Mouse (Mus musculus) embryonic facial prominence, embryonic 13.5 days (tissue): ENCODE data around the gene Cox5a. TPM values are rescaled to one million over a fixed set of nuclear protein-coding genes. Genes with fewer than 3 reads are reported as not detected.

ENCODE experiments used
- ATAC-seq: fragments of 200-750 bp; cut with Nextera tagmentation; 2 replicates; pipeline ENCODE4 v1.8.0; 2017; ENCODE audit warnings: low read depth; ENCODE audit not compliant: insufficient number of reproducible peaks, insufficient read depth, low FRiP score, low TSS enrichment
- H3K27ac ChIP-seq: fragments of 300-500 bp; sonication (generic); 2 replicates; pipeline ENCODE4 v1.5.1; 2015; ENCODE audit warnings: moderate library complexity, mild to moderate bottlenecking, inconsistent platforms
- H3K27me3 ChIP-seq: fragments of 300-500 bp; sonication (generic); 2 replicates; pipeline ENCODE4 v1.6.1; 2015; ENCODE audit warnings: mild to moderate bottlenecking, inconsistent platforms
- H3K36me3 ChIP-seq: fragments of 300-500 bp; sonication (generic); 2 replicates; pipeline ENCODE4 v1.6.1; 2015; ENCODE audit warnings: mild to moderate bottlenecking, inconsistent platforms
- H3K4me1 ChIP-seq: fragments of 300-500 bp; sonication (generic); 2 replicates; pipeline ENCODE4 v1.6.1; 2015; ENCODE audit warnings: inconsistent platforms
- H3K4me2 ChIP-seq: fragments of 300-500 bp; sonication (generic); 2 replicates; pipeline ENCODE4 v1.6.1; 2015; ENCODE audit warnings: moderate library complexity, mild to moderate bottlenecking, inconsistent platforms
- H3K4me3 ChIP-seq: fragments of 300-500 bp; sonication (generic); 2 replicates; pipeline ENCODE4 v1.5.1; 2015; ENCODE audit warnings: mild to moderate bottlenecking, inconsistent platforms
- H3K9ac ChIP-seq: fragments of 300-500 bp; sonication (generic); 2 replicates; pipeline ENCODE4 v1.6.1; 2015; ENCODE audit warnings: mild to moderate bottlenecking, inconsistent platforms
- H3K9me3 ChIP-seq: fragments of 300-500 bp; sonication (generic); 2 replicates; pipeline ENCODE4 v1.6.1; 2016; ENCODE audit warnings: inconsistent platforms
- WGBS: fragments of 180-500 bp; shearing (Covaris S2); methylation state at CpG from one replicate; pipeline ENCODE4 v1.1.7; 2015; ENCODE audit warnings: mixed read lengths; 5-methylcytosine and 5-hydroxymethylcytosine counted together
- polyA plus RNA-seq: library from polyadenylated mRNA; unstranded; fragments of >200 nt; fragmentation: Nextera tagmentation; extraction: Ambion mirVana; gene quantifications from 2 replicates; pipeline ENCODE4 v1.2.1, GENCODE M21; 2015

The Cox5a gene
- 473 and 528 TPM in 2 replicates for polyA plus RNA-seq

DNA sequence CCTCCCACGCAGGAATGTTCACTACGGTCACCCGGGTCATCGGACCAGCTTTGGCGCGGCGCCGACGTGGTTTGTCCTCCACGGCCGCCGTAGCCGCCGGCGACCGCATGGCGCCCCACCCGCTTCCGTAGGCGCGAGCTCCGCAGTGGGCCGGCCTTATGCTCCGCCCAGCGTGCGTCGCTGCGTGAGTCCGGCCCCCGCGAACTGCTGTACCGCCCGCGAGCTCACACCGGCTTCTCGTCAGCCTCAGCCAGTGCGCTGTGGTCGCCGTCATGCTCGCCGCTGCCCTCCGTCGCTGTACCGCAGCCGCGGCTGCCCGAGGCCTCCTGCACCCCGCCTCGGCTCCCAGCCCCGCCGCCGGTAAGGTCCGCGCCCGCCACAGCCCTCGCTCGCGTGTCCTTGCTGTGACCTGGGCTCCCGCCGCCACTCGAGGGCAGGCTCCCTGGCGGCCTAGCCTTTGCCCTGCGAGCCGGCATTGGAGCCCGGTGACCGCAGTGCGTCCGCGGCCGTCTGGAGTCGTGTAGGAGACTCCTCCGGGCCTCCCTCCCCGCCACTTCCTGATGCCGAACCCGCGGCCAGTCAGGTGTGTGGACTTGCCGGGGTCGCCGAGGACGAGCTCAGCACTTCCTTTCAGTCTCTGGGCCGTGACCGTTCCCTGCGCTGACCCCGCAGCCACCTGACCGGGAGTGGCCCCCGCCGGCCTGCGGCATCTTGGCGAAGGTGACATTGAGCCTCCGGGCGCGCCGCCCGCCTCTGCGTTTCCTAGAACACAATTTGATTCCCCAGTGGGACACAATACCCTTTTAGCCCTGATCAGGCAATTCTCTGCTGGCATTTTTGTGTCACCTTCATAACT, at the start of gene Cox5a:
Gene Cox5a (plus strand): TSS at position 219 of the 856 bp plus-strand sequence.
- peak within 1 kb of the TSS; percentile 96 for H3K9ac ChIP-seq
- peak within 1 kb of the TSS; percentile 82 for H3K27ac ChIP-seq
- H3K4me1 ChIP-seq, result peaks cover 18% of the 10 kb centered on the region
- peak; percentile 95 for ATAC-seq
- peak within 1 kb of the TSS; percentile 99 for H3K4me3 ChIP-seq
- no peaks in the 10 kb centered on the region for H3K27me3 ChIP-seq
- no peaks in the 10 kb centered on the region for H3K9me3 ChIP-seq
- H3K4me2 ChIP-seq, result peak within 1 kb of the TSS; percentile 88
- H3K36me3 ChIP-seq, result no peaks in the 10 kb centered on the region
- whole genome bisulfite sequencing, result under 1% methylated on average over 95 of the region's 95 CpGs

- H3K4me3 ChIP-seq, result no peak overlapping the region
These were observed 35.3 kb upstream of the Cox5a start for GRCm38 (mm10) chr9:57485774-57486173.

GRCm38 (mm10) chr9:57487807-57488206, 33.3 kb upstream of the Cox5a start:
- peaks cover 4% of the 10 kb centered on the region; the same call in 1 of the 2 replicates for H3K27me3 ChIP-seq
- H3K9ac ChIP-seq, result no peak overlapping the region
- no peak for ATAC-seq
- H3K4me3 ChIP-seq, result no peak overlapping the region
- no peaks in the 10 kb centered on the region for H3K4me1 ChIP-seq
- no peak overlapping the region for H3K27ac ChIP-seq
- 70% methylated on average over 7 of the region's 7 CpGs for WGBS
- H3K36me3 ChIP-seq, result no peaks in the 10 kb centered on the region
- no peaks in the 10 kb centered on the region for H3K9me3 ChIP-seq
- H3K4me2 ChIP-seq, result no peak overlapping the region

More at GRCm38 (mm10) chr9:57485774-57486173, 35.3 kb upstream of the Cox5a start:
- Histone ChIP-seq H3K36me3 (no peaks in the 10 kb centered on the region), H3K9ac (no peak overlapping the region), H3K4me1 (no peaks in the 10 kb centered on the region), H3K27ac (no peak overlapping the region), H3K27me3 (peaks cover 4% of the 10 kb centered on the region; the same call in 1 of the 2 replicates), H3K4me2 (no peak overlapping the region), H3K9me3 (no peaks in the 10 kb centered on the region)
- ATAC-seq, result no peak
- 16% methylated on average over 7 of the region's 7 CpGs for WGBS

DNA sequence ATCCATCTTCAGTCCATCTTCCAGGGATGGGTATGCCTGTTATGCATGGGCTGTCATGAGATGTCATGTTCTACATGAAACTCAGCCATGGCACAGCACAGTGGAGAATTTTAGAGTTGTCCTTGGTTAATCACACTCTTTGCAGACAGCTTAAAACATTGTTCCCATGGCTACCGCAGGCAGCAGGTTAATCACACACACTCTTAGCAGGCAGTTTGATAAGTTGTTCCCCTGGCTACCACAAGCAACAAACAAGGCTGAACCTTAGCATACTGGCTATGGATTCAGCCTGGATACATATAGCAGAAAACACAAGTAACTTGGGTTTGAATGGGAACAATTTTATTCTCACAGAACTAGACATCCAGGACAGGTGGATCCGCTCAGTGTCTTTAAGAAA, 27.5 kb upstream of the Cox5a start:
- Histone ChIP-seq H3K27me3 (peaks cover 5% of the 10 kb centered on the region), H3K4me3 (no peak overlapping the region), H3K36me3 (no peaks in the 10 kb centered on the region), H3K9me3 (no peaks in the 10 kb centered on the region), H3K9ac (no peak overlapping the region), H3K4me1 (no peaks in the 10 kb centered on the region), H3K4me2 (no peak overlapping the region), H3K27ac (no peak overlapping the region)
- WGBS, result 89% methylated on average over 2 of the region's 2 CpGs
- ATAC-seq, result no peak

DNA sequence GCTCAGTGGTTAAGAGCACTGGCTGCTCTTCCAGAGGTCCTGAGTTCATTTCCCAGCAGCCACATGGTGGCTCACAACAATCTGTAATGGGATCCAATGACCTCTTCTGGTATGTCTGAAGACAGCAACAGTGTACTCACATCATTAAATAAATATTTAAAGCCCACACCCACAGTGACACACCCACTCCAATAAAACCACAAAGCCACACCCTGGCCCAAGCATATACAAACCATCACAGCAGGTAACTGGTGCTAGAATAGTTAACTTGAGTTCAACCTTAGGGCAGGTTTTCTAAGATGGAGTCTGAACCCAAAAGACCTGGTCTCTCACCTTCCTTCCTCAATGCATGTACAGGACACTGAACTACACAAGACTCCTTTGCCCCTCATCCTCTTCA, 26.1 kb upstream of the Cox5a start:
- Histone ChIP-seq H3K4me2 (no peak overlapping the region), H3K9ac (no peak overlapping the region), H3K4me3 (no peak overlapping the region), H3K27ac (no peak overlapping the region), H3K36me3 (no peaks in the 10 kb centered on the region), H3K4me1 (no peaks in the 10 kb centered on the region), H3K9me3 (no peaks in the 10 kb centered on the region), H3K27me3 (peaks cover 19% of the 10 kb centered on the region)
- ATAC-seq, result no peak

- 73% methylated on average over 5 of the region's 5 CpGs for WGBS
- H3K4me3 ChIP-seq, result no peak overlapping the region
- H3K27me3 ChIP-seq, result peaks cover 42% of the 10 kb centered on the region
- no peak for ATAC-seq
- no peak overlapping the region for H3K27ac ChIP-seq
- H3K36me3 ChIP-seq, result no peaks in the 10 kb centered on the region
- no peak overlapping the region for H3K4me2 ChIP-seq
- H3K4me1 ChIP-seq, result peaks cover 8% of the 10 kb centered on the region; the same call in 1 of the 2 replicates
- no peak overlapping the region for H3K9ac ChIP-seq
- no peaks in the 10 kb centered on the region for H3K9me3 ChIP-seq
These were observed 23.8 kb upstream of the Cox5a start for GRCm38 (mm10) chr9:57497236-57497635.

DNA sequence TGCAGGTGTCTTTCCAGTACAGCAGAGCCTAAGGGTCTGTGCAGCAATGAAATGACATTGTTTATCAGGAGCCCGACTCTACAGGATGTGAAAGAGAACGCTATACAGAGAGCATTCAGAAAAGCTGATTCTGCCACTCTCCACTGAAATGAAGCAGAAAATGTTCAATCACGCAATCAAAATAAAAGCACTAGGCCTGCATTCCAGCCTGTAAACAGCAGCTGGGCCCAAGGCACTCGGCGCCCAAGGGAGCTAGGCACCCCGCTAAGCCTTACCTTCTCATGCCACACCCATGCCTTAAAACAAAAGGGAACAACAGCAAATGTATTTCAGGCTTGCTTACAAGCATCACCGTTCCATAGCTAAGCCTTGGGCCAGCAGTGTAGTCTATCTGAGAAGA, 22.5 kb upstream of the Cox5a start:
- H3K36me3 ChIP-seq, result no peaks in the 10 kb centered on the region
- no peak overlapping the region for H3K27ac ChIP-seq
- no peak overlapping the region for H3K4me3 ChIP-seq
- peaks cover 18% of the 10 kb centered on the region for H3K4me1 ChIP-seq
- WGBS, result 49% methylated on average over 7 of the region's 7 CpGs
- H3K9ac ChIP-seq, result no peak overlapping the region
- H3K9me3 ChIP-seq, result no peaks in the 10 kb centered on the region
- no peak overlapping the region for H3K4me2 ChIP-seq
- H3K27me3 ChIP-seq, result peaks cover 55% of the 10 kb centered on the region
- no peak for ATAC-seq

DNA sequence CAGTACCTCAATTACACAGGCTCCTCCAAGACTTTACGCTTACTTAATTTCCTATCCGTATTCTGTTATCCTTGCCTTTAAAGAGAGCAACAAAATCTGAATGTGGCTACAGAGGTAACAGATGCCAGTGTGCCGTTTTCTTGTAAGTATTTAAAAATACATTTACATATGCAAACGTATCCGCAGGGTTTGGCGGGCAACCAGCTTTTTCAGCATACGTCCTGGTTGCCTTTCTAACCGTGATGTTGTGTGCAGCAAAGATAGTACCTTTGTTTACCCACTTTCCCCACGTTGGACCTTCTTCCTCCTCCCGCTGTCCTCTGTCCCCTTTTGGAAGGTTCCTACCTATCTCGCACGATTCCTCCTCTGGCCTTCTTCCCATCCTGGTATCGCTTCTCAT, 19.6 kb upstream of the Cox5a start:
- peaks cover 84% of the 10 kb centered on the region for H3K27me3 ChIP-seq
- H3K4me2 ChIP-seq, result peak overlapping the region; percentile 24; the same call in 1 of the 2 replicates
- H3K4me3 ChIP-seq, result no peak overlapping the region
- H3K9ac ChIP-seq, result no peak overlapping the region
- ATAC-seq, result no peak
- peaks cover 38% of the 10 kb centered on the region for H3K4me1 ChIP-seq
- no peaks in the 10 kb centered on the region for H3K9me3 ChIP-seq
- WGBS, result 6% methylated on average over 13 of the region's 13 CpGs
- H3K36me3 ChIP-seq, result no peaks in the 10 kb centered on the region
- H3K27ac ChIP-seq, result no peak overlapping the region

DNA sequence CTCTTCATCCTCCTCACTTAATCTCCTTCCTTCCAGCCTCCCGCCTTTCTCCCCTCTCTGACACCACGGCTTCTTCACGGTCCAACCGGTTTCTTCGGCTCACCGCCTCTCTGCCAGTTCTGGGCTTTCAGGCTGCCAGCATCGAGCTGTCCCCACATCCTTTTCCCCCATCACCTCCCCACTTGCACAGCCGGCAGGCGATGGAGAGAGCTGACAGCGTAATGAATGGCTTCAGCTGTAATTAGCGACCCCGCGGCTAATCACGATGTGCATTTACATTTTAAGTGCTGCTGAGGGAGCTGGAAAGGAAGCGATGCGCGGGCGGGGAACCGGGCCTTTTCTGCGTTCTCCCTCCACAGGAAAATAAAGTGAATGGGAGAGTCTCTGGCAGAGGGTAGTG, 19.2 kb upstream of the Cox5a start:
- no peak for ATAC-seq
- H3K4me3 ChIP-seq, result no peak overlapping the region
- no peaks in the 10 kb centered on the region for H3K9me3 ChIP-seq
- H3K27ac ChIP-seq, result no peak overlapping the region
- H3K4me2 ChIP-seq, result peak overlapping the region; percentile 24; the same call in 1 of the 2 replicates
- 2% methylated on average over 20 of the region's 20 CpGs for WGBS
- peaks cover 38% of the 10 kb centered on the region for H3K4me1 ChIP-seq
- H3K9ac ChIP-seq, result no peak overlapping the region
- peaks cover 88% of the 10 kb centered on the region for H3K27me3 ChIP-seq
- H3K36me3 ChIP-seq, result no peaks in the 10 kb centered on the region

- peaks cover 38% of the 10 kb centered on the region for H3K4me1 ChIP-seq
- H3K27me3 ChIP-seq, result peaks cover 88% of the 10 kb centered on the region
- H3K27ac ChIP-seq, result no peak overlapping the region
- WGBS, result 3% methylated on average over 23 of the region's 23 CpGs
- peak overlapping the region; percentile 27; the same call in 1 of the 2 replicates for H3K9ac ChIP-seq
- peak overlapping the region; percentile 91 for H3K4me2 ChIP-seq
- H3K4me3 ChIP-seq, result peak overlapping the region; percentile 49
- ATAC-seq, result no peak
- H3K36me3 ChIP-seq, result no peaks in the 10 kb centered on the region
- no peaks in the 10 kb centered on the region for H3K9me3 ChIP-seq
These were observed 18.0 kb upstream of the Cox5a start for GRCm38 (mm10) chr9:57502911-57503621.

- Histone ChIP-seq H3K9me3 (no peaks in the 10 kb centered on the region), H3K4me2 (peak within 1 kb of the TSS; percentile 91), H3K4me1 (peaks cover 38% of the 10 kb centered on the region), H3K27ac (no peak within 1 kb of the TSS), H3K36me3 (no peaks in the 10 kb centered on the region), H3K9ac (peak within 1 kb of the TSS; percentile 63), H3K4me3 (peak within 1 kb of the TSS; percentile 49), H3K27me3 (peaks cover 81% of the 10 kb centered on the region)
- 1% methylated on average over 46 of the region's 46 CpGs for WGBS
- ATAC-seq, result peak; percentile 67; the same call in 1 of the 2 replicates
These were observed 17.3 kb upstream of the Cox5a start, which contains the start of gene Rpp25 for GRCm38 (mm10) chr9:57503622-57504380. TSS of gene Rpp25 (plus strand) at chr9:57504026.
